Mouse (Mus musculus) midbrain, embryonic 12.5 days (tissue): ENCODE results near the gene Tspan3. TPM values are rescaled to one million over a fixed set of nuclear protein-coding genes. Genes with fewer than 3 reads are reported as not detected.
A peak's percentile ranks its signal among the peaks of the same experiment; 100 is the strongest.

Source experiments
- ATAC-seq: fragments of 200-750 bp; cut with Nextera tagmentation; 2 replicates; pipeline ENCODE4 v1.8.0; 2017; ENCODE audit warnings: low read depth, moderate TSS enrichment, moderate library complexity; ENCODE audit not compliant: low FRiP score
- H3K27ac ChIP-seq: fragments of 300-500 bp; sonication (generic); replicated peaks from 2 replicates; pipeline ENCODE4 v1.5.1; 2016; ENCODE audit warnings: mild to moderate bottlenecking
- H3K27me3 ChIP-seq: fragments of 300-500 bp; sonication (generic); 2 replicates; pipeline ENCODE4 v1.6.1; 2016; ENCODE audit warnings: mild to moderate bottlenecking
- H3K36me3 ChIP-seq: fragments of 300-500 bp; sonication (generic); 2 replicates; pipeline ENCODE4 v1.6.1; 2016
- H3K4me1 ChIP-seq: fragments of 300-500 bp; sonication (generic); 2 replicates; pipeline ENCODE4 v1.6.1; 2016
- H3K4me2 ChIP-seq: fragments of 300-500 bp; sonication (generic); replicated peaks from 2 replicates; pipeline ENCODE4 v1.6.1; 2016; ENCODE audit warnings: mild to moderate bottlenecking, moderate library complexity
- H3K4me3 ChIP-seq: fragments of 300-500 bp; sonication (generic); 2 replicates; pipeline ENCODE4 v1.5.1; 2016; ENCODE audit warnings: mild to moderate bottlenecking
- H3K9ac ChIP-seq: fragments of 300-500 bp; sonication (generic); replicated peaks from 2 replicates; pipeline ENCODE4 v1.6.1; 2016; ENCODE audit warnings: mild to moderate bottlenecking, moderate library complexity
- H3K9me3 ChIP-seq: fragments of 300-500 bp; sonication (generic); 2 replicates; pipeline ENCODE4 v1.6.1; 2016; ENCODE audit warnings: mild to moderate bottlenecking
- WGBS: fragments of 180-500 bp; shearing (Covaris S2); methylation state at CpG from one replicate; pipeline ENCODE4 v1.1.7; 2016; 5-methylcytosine and 5-hydroxymethylcytosine counted together
- polyA plus RNA-seq: library from polyadenylated mRNA; unstranded; fragments of >200 nt; fragmentation: Nextera tagmentation; extraction: Ambion mirVana; gene quantifications from 2 replicates; pipeline ENCODE4 v1.2.1, GENCODE M21; 2016

The Tspan3 gene
- polyA plus RNA-seq: 513 and 534 TPM in 2 replicates

DNA sequence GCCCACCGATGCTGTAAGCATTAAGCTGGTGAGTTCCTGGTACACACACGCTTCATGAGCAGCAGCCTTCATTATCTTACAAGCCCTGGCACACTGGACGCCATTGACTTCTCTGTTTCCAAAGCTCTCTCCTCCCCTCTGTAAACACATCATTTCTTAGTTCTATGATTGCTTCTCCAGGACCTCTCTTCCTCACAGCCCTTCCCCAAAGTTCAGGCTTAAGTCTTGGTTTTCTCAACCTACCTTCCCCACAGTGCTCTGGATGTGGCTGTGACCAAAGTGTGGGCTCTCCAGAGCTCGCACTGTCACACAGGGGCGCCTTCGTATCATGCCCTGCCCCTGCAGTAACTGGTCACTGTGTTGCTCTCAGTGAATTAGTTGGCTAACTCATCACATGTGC is at the start of gene Tspan3:
Tspan3 (minus strand) TSS at position 101 of the 400 bp plus-strand sequence.
- whole genome bisulfite sequencing: 91% methylated on average over 6 of the region's 6 CpGs

DNA sequence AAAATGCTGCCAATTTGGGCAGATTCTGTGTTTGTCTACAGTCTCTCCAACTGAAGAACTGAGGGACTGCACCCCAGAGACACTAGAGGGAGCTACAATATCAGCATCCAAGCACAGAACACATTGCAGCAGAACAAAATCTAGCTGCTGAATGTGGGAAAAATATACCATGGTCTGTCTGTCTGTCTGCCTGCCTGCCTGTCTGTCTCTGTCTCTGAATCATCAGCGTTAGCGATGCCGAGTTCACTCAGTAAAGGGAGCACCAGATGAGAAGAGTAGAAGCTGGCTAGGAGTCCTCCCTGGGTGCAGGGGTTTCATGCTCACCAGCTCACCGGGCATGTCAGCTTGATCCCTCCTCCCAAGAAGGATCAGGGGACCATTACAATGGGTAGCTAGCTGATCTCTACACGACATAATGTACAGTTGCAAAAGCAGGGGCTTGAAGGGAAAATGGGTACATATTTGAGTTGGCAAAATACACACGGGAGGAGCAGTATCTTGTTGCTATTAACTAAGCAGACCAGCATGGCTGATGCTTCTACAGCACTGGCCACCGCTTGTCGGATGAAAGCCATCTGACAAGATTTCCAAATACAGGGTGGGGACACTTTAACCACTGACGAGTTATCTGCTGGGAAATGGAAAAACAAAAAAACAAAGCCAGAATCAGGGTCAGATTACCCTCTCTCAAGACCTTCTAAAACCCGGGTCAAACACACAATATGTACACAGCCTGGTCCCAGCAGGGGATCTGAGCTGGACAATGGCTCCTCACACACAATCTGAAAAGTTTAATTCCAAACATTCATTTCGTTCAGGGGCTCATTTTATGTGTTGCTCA is 48.4 kb upstream of the Tspan3 start:
- 0 out of 2 replicates have a peak, but pooled peaks cover 6% of the 10 kb centered on the region for H3K27me3 ChIP-seq
- H3K9me3 ChIP-seq: no peaks in the 10 kb centered on the region
- peaks cover 11% of the 10 kb centered on the region for H3K4me1 ChIP-seq
- H3K4me3 ChIP-seq: peak overlapping the region; percentile 29
- H3K36me3 ChIP-seq: no peaks in the 10 kb centered on the region
- no peak for ATAC-seq
- 6% methylated on average over 11 of the region's 11 CpGs for WGBS
- peak overlapping the region; percentile 47; the same call in 1 of the 2 replicates for H3K9ac ChIP-seq
- H3K4me2 ChIP-seq: peak overlapping the region; percentile 53
- H3K27ac ChIP-seq: no peak overlapping the region

More for the DNA sequence above, at the start of gene Tspan3:
- H3K27me3 ChIP-seq: no peaks in the 10 kb centered on the region; the same call in 1 of the 2 replicates
- no peak within 1 kb of the TSS for H3K4me2 ChIP-seq
- H3K4me3 ChIP-seq: no peak within 1 kb of the TSS
- peaks cover 2% of the 10 kb centered on the region; the same call in 1 of the 2 replicates for H3K9me3 ChIP-seq
- no peak within 1 kb of the TSS for H3K9ac ChIP-seq
- H3K27ac ChIP-seq: no peak within 1 kb of the TSS
- H3K36me3 ChIP-seq: no peaks in the 10 kb centered on the region
- no peak for ATAC-seq
- H3K4me1 ChIP-seq: peaks cover 28% of the 10 kb centered on the region

DNA sequence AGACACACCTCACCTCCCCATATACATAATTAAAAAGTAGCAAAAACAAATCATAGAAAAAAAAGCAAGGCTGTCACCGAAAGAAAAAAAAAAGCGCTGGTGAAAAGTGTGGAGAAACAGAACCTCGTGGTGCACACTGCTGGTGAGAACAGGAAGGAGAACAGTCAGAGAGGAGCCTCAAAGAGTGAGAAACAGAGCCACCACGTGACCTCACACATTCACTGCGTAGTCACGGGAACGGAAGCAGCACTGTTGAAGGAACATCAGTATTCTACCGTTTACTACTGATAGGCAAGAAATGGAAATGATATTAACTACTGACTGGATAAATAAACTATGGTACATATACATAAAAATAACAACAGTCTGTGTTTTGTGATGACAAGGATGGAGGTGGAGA is 43.5 kb upstream of the Tspan3 start:
- no peak overlapping the region for H3K4me3 ChIP-seq
- peaks cover 4% of the 10 kb centered on the region; the same call in 1 of the 2 replicates for H3K4me1 ChIP-seq
- WGBS: 84% methylated on average over 8 of the region's 8 CpGs
- no peaks in the 10 kb centered on the region for H3K36me3 ChIP-seq
- H3K4me2 ChIP-seq: no peak overlapping the region
- no peaks in the 10 kb centered on the region for H3K9me3 ChIP-seq
- 0 out of 2 replicates have a peak, but pooled peaks cover 6% of the 10 kb centered on the region for H3K27me3 ChIP-seq
- H3K9ac ChIP-seq: no peak overlapping the region
- no peak for ATAC-seq
- no peak overlapping the region for H3K27ac ChIP-seq

GRCm38 (mm10) chr9:56207516-56207915 is 42.2 kb upstream of the Tspan3 start:
- H3K27ac ChIP-seq: no peak overlapping the region
- H3K36me3 ChIP-seq: no peaks in the 10 kb centered on the region
- 89% methylated on average over 5 of the region's 5 CpGs for WGBS
- H3K9ac ChIP-seq: no peak overlapping the region
- 0 out of 2 replicates have a peak, but pooled peaks cover 6% of the 10 kb centered on the region for H3K27me3 ChIP-seq
- no peak for ATAC-seq
- no peak overlapping the region for H3K4me3 ChIP-seq
- H3K9me3 ChIP-seq: no peaks in the 10 kb centered on the region
- no peak overlapping the region for H3K4me2 ChIP-seq
- H3K4me1 ChIP-seq: no peaks in the 10 kb centered on the region

DNA sequence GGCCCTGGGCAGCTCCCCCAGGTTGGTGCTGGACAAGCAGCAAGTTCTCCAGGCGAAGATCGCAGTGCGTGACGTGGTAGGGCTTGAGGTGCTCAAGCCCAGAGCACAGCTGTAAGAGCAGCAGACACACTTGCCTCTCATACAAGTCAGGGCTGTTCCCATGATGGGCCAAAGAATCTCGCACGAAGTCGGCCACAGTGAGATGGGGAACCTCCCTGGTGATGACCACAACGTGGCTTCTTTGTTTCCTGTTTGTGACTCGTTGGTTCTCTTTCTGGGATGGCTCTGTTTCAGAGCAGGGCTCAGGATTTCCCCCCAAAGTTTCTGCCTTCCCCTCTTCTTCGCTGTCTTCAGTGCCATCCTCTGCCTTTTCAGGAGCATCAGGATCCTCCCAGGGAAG is 41.8 kb upstream of the Tspan3 start:
- H3K4me2 ChIP-seq: no peak overlapping the region
- H3K4me1 ChIP-seq: no peaks in the 10 kb centered on the region
- no peak for ATAC-seq
- 92% methylated on average over 10 of the region's 10 CpGs for WGBS
- no peak overlapping the region for H3K4me3 ChIP-seq
- no peak overlapping the region for H3K9ac ChIP-seq
- 0 out of 2 replicates have a peak, but pooled peaks cover 6% of the 10 kb centered on the region for H3K27me3 ChIP-seq
- H3K36me3 ChIP-seq: no peaks in the 10 kb centered on the region
- no peaks in the 10 kb centered on the region for H3K9me3 ChIP-seq
- H3K27ac ChIP-seq: no peak overlapping the region

GRCm38 (mm10) chr9:56205336-56205735 is 40.1 kb upstream of the Tspan3 start:
- Histone ChIP-seq H3K4me3 (no peak overlapping the region), H3K4me2 (no peak overlapping the region), H3K4me1 (no peaks in the 10 kb centered on the region), H3K9ac (no peak overlapping the region), H3K27me3 (0 out of 2 replicates have a peak, but pooled peaks cover under 1% of the 10 kb centered on the region), H3K27ac (no peak overlapping the region), H3K36me3 (no peaks in the 10 kb centered on the region), H3K9me3 (no peaks in the 10 kb centered on the region)
- WGBS: 90% methylated on average over 11 of the region's 11 CpGs
- no peak for ATAC-seq

DNA sequence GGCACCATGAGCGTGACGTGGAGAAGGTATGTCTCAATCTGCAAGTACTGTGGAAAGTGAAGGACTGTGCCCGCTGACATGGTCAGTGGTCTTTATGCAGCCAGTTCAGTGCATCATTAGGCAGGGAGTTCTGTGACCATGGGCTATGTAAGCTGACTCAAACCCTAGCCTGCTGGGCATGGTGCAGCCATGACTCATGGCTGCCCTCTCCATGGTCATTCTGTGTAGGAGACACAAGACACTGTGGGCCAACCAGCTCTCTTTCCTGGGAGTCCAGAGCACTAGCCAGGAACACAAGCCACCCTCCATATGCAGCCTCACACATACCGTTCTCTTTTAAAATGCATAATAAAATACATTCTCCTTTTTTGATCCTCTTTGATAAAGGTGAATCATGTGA is 39.0 kb upstream of the Tspan3 start:
- H3K4me3 ChIP-seq: no peak overlapping the region
- no peak overlapping the region for H3K4me2 ChIP-seq
- no peaks in the 10 kb centered on the region for H3K9me3 ChIP-seq
- WGBS: 93% methylated on average over 4 of the region's 4 CpGs
- peaks cover 8% of the 10 kb centered on the region; the same call in 1 of the 2 replicates for H3K27me3 ChIP-seq
- H3K36me3 ChIP-seq: no peaks in the 10 kb centered on the region
- H3K27ac ChIP-seq: no peak overlapping the region
- H3K4me1 ChIP-seq: no peaks in the 10 kb centered on the region
- no peak for ATAC-seq
- no peak overlapping the region for H3K9ac ChIP-seq

DNA sequence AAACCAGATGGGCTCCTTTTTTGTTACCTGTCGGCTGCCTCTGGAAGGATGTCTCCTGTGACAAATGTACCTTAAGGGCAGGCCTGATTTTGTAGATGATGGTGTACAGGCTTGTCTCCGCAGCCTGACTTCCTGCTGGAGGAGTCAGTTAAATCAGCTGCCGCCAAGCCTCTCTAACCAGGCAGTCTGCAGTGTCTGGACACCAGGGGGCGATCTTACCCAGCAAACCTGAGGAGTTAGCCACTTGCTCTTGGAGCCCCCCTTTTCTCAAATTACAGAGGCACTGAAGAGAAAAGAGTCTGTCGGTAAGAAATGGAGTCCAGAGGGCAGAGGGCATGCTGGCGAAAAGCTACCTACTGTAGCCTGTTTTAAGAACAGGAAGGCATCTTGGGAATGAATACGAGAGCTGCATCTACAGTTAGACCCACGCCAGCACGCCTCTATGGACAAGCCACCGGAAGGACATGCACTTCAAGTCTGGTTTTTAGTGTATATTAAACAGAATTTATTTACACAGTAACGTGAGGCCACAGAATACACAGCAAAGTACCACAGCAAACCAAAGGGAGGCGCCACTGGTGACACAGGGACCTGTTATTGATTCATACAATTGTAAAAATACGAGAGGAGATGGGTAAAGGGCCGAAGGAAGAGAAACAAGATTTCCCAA is 35.5 kb upstream of the Tspan3 start:
- peak; percentile 54; the same call in 1 of the 2 replicates for ATAC-seq
- Histone ChIP-seq H3K9ac (no peak overlapping the region), H3K4me1 (no peaks in the 10 kb centered on the region), H3K4me3 (no peak overlapping the region), H3K27ac (no peak overlapping the region), H3K36me3 (no peaks in the 10 kb centered on the region), H3K4me2 (no peak overlapping the region), H3K9me3 (no peaks in the 10 kb centered on the region), H3K27me3 (peaks cover 8% of the 10 kb centered on the region; the same call in 1 of the 2 replicates)
- WGBS: 41% methylated on average over 14 of the region's 14 CpGs

DNA sequence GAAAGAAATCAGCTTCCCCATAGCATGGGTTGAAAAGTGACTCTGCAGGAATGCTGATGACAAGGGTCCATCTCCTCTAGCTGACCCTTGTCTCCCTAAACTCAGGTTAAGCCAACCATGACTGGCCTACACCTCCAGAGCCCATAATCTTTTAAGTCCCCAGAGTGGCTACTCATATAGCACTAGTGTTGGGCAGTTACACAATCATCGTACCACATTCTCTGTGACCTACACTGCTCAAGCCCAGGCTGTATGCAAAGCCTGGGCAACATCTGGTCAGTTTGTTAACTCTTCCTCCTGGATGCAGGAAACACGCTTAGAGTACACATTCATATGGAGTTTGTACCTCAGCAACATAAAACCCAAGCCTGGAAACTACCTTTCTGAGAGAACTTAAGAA is 34.9 kb upstream of the Tspan3 start:
- no peak overlapping the region for H3K4me2 ChIP-seq
- WGBS: 57% methylated on average over 2 of the region's 2 CpGs
- ATAC-seq: no peak

GRCm38 (mm10) chr9:56196921-56197320 is 31.6 kb upstream of the Tspan3 start:
- H3K27ac ChIP-seq: no peak overlapping the region
- 83% methylated on average over 4 of the region's 4 CpGs for WGBS
- H3K9me3 ChIP-seq: no peaks in the 10 kb centered on the region
- no peak for ATAC-seq
- H3K4me2 ChIP-seq: no peak overlapping the region
- no peak overlapping the region for H3K9ac ChIP-seq
- no peak overlapping the region for H3K4me3 ChIP-seq
- no peaks in the 10 kb centered on the region for H3K36me3 ChIP-seq
- peaks cover 8% of the 10 kb centered on the region for H3K4me1 ChIP-seq
- H3K27me3 ChIP-seq: peaks cover 19% of the 10 kb centered on the region

More for the DNA sequence above, 34.9 kb upstream of the Tspan3 start:
- no peaks in the 10 kb centered on the region for H3K9me3 ChIP-seq
- no peak overlapping the region for H3K27ac ChIP-seq
- H3K36me3 ChIP-seq: no peaks in the 10 kb centered on the region
- no peak overlapping the region for H3K4me3 ChIP-seq
- H3K4me1 ChIP-seq: peaks cover 2% of the 10 kb centered on the region; the same call in 1 of the 2 replicates
- H3K9ac ChIP-seq: no peak overlapping the region
- H3K27me3 ChIP-seq: peaks cover 8% of the 10 kb centered on the region; the same call in 1 of the 2 replicates

DNA sequence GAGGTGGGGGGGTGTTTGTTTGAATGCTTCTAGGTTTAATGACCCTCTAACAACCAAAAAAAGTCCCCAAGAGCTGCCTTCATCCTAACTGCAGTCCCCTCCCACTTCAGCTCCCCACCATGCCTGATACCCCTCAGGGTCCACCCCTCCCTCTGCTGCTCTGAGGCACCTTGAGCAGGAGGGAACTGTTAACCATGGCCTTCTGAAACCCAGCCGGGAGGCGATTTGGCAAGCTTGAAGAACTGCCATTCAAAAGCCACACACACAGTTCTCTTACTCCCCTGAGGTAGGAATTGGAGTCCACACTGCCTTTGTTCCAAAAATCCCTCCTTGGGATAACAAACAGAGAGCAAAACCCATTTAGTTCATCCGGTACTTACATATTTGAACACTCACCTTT is 29.9 kb upstream of the Tspan3 start:
- H3K27me3 ChIP-seq: peaks cover 23% of the 10 kb centered on the region
- H3K27ac ChIP-seq: no peak overlapping the region
- ATAC-seq: no peak
- H3K9ac ChIP-seq: no peak overlapping the region
- peaks cover 15% of the 10 kb centered on the region for H3K4me1 ChIP-seq
- no peak overlapping the region for H3K4me3 ChIP-seq
- no peak overlapping the region for H3K4me2 ChIP-seq
- WGBS: 44% methylated on average over 3 of the region's 3 CpGs
- H3K36me3 ChIP-seq: no peaks in the 10 kb centered on the region
- no peaks in the 10 kb centered on the region for H3K9me3 ChIP-seq
